Mouse (Mus musculus): ENCODE measurements around the gene Akap10. TPM values are rescaled to one million over a fixed set of nuclear protein-coding genes. Genes with fewer than 3 reads are reported as not detected.

Akap10 gene
- total RNA-seq, 2 experiments from 2014 or later: 35.5 to 40.5 TPM

DNA sequence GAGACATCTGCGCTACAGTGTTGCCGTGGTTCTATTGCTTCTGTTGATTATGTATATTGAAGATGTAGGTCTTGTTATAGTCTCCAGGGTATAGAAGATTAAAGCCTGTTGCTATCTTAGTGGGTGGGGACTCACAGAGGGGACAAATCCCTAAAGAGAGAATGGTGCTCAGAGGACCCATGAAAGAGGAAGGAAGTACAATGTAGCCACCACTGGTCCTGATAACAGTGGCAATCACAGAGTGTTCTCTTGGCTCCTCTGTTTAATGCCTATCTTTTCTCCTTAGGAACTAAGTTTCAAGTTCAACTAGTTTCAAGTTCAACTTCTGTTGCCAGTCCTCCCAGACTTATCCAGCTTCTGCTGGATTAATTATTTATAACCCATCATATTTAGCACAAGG lies 12.9 kb upstream of the Akap10 start:
- intact Hi-C loops (cut with DNase I): no loop called here
- no peak for DNase-seq (ENCODE audit: low spot score in 2 of 2)

DNA sequence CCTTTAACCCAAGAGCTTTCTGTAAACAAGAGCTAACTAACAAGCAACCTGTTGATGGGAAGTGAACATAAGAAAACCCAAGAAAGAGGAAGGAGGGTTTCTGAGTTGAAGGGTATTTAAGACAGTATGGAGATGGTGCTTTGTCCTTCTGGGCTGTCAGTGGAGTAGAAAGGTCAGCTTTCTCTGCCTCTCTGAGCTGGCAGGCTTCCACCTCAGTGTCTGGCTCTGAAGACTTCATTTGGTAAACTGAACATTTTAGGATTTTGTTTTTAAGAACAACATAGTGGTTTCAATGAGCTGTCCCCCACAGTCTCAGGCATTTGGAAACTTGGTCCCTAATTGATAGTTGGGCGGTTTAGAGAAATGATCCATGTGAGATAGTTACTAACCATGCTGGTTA lies 7.7 kb upstream of the Akap10 start:
- DNase-seq (ENCODE audit: low spot score in 2 of 2): no peak
- intact Hi-C loops (cut with DNase I): no loop called here

DNA sequence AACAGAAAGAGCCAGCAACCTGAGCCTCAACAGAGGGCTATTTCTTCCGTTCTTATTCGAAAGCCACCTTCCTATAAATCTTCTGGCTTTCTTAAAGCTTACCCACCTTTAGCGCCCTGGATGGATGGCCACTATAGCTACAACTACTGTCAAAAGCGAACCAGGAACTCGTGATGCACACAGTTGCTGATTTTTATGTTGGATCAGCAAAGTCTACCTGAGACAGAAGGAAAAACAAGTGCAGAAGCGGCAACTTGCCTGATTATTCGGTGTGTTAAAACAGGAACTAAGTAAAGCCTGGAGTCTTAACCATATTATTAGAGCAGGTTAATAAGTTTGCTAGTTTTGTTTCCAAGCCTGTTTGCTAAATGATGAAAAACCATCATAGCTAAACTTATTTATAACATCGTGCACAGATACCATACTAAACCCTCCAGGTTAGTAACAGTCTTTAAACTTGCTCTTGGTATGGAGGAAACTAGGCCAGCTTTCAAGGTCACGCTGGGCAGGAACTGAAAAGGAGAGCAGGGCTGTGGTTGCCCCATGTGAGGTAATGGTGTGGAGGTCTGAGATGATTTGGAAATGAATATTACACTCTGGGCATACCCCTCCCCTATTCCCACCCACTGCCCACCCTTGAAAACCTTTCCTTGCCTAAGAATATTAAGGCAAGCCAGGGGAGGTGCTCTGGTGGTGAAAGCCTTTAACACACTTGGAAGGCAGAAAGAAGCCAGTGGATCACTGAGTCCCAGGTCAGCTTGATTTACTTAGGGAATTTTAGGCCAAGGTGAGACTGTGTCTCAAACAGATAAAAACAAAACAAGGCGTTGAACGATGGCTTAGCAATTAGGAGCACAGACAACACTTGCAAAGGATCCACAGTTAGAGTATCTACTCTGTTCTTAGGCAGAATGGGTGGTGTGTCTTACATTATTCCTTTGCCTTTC lies 861 bp upstream of the Akap10 start:
- no peak for DNase-seq (ENCODE audit: low spot score in 2 of 2)
- intact Hi-C loops (cut with DNase I): loop anchor here (2.0 kb wide), 1 partner anchor 350 kb away; the partner anchor contains the start of genes Ttc19 and Zswim7

DNA sequence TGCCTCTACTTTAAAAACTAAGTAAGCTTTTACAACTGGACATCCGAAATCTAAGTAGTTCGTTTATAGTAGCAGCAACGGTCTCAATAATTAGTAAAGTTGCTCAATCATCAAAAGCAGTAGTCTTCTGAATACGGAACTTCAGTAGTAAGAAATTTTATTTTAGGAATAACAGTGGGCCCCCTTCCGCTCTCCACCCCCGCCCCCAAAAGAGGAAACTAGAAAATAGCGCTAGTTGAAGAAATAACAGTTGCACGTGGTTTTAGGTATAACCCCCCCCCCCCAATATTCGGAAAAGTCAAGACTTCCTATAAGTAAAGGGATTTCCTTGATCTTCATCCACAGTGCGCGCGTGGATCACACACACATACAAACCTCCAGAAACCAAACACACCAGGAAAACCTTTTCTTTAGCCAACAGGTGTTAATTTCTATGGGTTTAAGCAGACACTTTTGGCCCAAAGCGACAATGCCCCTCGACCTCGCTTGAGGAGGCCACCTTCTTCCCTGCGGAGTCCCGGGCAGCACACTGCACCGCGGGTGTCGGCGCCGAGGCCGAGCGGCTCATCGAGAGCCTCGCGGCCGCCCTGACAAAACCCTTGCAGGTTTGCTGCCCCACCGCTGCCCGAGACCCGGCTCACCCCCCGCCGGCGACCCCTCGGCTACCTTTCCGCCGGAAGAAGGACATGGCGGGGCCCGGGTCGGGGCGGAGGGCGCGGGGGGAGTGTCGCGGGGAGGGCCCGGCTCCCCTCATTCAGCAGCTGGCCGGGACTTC lies 542 bp downstream of the Akap10 start:
- no peak for DNase-seq (ENCODE audit: low spot score in 2 of 2)

DNA sequence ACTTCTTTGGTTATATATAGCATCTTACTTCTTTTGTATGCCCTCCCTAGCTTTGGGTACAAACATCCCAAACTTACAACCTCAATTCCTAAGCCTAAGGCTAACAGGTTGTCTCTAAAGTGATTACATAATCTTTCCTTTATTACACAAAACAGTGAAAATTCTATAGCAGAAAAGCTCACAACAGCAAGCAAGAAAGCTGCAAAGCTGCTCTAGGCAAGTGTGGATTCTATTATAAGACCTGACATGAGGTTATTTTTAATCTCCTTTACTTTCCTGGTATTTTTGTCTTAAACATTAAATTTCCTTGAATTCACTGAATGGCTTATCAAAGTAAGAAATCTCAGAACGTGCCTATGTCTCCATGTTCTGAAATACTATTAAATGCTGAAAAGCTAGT lies 6.7 kb downstream of the Akap10 start:
- intact Hi-C loops (cut with DNase I): no loop called here
- no peak for DNase-seq (ENCODE audit: low spot score in 2 of 2)

More for the DNA sequence above, 542 bp downstream of the Akap10 start:
- intact Hi-C loops (cut with DNase I): loop anchor here (2.0 kb wide), 1 partner anchor 351 kb away; the partner anchor contains the start of genes Ttc19 and Zswim7

DNA sequence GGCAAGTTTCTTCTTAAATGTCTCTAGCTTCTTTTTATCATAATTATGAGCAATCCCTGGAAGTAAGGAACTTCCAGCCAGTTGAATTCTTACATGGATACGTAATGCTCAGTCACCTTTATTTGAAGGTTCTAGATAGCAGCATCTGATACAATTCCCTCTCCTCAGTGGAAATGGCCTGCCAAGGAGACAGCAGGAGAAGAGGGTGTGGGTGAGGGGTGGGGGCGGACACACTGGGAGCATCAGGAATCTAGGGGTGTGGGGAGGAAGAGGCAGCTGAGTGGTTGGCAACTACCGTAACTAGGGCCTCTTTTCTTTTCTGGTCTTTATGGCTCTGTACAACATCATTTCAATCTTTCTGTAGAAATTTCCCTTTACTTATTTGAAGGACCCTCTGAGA lies 10.3 kb downstream of the Akap10 start:
- intact Hi-C loops (cut with DNase I): no loop called here

DNA sequence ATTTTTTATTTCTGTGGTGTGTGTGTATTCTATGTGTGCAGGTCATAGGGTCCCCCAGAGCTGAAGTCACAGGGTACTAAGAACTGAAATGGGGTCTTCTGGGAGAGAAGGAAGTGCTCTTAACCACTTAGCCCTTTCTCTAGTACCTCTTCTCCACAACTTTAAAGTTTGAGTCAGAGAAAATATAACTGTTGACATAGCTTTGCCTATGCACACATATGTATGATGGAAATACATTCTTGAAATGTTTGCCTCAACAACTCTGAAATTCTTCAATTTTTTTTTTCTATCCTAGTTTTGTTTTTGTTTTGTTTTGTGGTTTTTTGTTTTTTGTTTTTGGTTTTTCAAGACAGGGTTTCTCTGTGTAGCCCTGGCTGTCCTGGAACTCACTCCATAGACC lies 21.7 kb downstream of the Akap10 start:
- DNase-seq (ENCODE audit: low spot score in 2 of 2): no peak

More for the DNA sequence above, 10.3 kb downstream of the Akap10 start:
- no peak for DNase-seq (ENCODE audit: low spot score in 2 of 2)

DNA sequence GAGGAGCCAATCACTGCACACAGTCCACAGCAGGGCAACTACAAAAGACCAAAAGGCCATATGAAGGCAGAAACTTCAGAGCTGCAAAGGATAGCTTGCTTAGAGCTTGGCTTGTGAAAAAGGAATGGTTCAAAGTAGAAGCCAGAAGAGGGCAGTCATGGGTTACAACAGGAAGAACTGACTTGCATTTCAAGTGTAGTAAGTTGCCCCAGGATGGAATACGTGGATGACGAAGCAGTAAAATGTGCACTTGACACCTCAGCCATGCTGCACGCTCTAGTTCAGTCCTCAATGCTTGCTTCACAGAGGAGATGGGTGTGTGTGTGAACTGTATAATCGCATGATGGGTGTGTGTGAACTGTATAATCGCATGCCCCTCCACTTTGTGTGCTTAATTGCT lies 47.9 kb downstream of the Akap10 start:
- intact Hi-C loops (cut with DNase I): no loop called here
- DNase-seq (ENCODE audit: low spot score in 2 of 2): no peak

More for the DNA sequence above, 21.7 kb downstream of the Akap10 start:
- intact Hi-C loops (cut with DNase I): no loop called here

DNA sequence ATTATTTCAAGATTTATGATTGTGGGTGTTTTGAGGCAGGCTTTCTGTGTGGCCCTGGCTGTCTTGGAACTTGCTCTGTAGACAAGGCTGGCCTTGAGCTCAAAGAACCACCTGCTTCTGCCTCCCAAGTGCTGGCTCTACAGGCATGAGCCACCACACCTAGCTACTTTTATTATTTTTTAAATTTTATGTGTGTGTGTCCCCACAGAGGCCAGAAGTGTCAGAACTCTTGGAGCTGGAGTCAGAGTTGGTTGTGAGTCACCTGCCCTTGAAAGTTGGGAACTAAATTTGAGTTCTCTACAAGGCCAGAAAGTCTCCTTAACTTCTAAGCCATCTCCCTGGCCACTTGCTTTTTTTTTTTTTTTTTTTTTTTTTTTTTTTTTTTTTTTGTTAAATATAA lies 50.1 kb downstream of the Akap10 start:
- no peak for DNase-seq (ENCODE audit: low spot score in 2 of 2)

DNA sequence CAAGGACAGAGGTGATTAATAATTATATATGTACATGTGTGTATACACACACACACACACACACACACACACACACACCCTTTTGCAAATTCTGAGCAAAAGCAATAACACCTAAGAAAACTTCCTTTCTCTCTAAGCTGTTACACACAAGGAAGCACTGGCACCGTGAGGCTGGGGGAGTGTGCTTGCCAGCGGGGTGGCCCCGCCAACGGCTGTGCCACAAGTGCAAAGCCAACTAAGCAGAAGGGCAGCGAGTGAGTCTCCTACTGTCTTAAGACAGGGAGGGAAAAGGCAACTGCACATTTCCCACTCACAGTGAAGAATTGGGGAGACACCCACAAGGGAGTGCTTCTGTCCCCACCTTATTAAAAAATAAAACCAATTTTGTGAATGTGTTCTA lies 58.2 kb downstream of the Akap10 start:
- DNase-seq (ENCODE audit: low spot score in 2 of 2): no peak
- intact Hi-C loops (cut with DNase I): no loop called here

More for the DNA sequence above, 50.1 kb downstream of the Akap10 start:
- intact Hi-C loops (cut with DNase I): no loop called here

DNA sequence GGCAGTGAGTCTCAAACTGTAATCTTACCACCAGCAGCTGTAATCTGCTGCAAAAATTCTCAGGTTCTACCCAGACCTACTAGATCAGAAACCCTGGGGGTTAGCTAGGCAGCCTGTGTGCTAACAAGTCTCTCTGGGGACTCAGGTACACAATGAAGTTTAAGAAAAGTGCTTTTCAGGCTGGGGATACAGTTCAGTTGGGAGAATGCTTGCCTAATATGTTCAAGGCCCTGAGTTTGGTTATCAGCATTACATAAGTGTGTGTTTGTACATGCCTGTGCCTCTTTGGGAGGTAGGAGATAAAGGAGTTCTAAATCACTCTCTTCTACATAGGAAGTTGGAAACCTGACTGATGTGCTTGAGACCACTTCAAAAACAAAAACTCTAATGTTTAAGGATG lies 63.2 kb downstream of the Akap10 start:
- intact Hi-C loops (cut with DNase I): no loop called here
- DNase-seq (ENCODE audit: low spot score in 2 of 2): no peak

DNA sequence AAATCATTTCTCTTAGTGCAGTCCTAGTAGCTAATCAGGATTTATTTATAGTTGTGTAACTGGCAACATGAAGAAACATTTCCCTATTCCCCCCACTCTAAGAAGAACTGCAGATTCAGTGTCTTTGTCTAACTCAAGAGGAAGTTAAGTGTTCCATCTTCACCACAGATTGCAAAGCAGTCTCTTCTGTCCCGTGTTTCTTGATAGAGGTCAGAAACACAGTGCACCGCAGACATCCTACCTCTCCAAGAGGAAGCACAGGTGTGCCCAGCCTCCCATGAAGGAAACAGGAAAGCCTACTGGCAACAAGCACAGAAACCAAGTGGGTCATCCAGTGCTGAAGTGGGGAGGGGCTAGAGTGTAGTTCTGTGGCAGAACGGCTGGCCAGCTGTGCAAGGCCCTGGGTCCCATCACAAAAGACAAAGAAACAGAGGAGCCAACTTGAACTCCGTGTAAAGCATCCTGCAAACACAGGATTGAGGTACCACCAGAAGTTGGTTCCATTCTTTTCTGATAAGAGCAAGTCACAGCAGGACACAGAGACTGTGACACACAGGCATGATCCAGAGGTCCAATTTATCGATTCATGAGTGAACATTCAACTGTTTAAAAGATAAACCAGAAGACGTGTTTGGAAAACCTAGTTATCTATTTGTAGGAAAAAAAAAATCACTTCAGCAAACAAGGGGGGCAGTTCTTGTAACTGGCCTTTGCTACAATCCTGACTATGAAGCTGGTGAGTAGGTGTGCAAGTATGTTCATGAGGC lies 68.1 kb downstream of the Akap10 start:
- DNase-seq (ENCODE audit: low spot score in 2 of 2): no peak
- intact Hi-C loops (cut with DNase I): no loop called here

DNA sequence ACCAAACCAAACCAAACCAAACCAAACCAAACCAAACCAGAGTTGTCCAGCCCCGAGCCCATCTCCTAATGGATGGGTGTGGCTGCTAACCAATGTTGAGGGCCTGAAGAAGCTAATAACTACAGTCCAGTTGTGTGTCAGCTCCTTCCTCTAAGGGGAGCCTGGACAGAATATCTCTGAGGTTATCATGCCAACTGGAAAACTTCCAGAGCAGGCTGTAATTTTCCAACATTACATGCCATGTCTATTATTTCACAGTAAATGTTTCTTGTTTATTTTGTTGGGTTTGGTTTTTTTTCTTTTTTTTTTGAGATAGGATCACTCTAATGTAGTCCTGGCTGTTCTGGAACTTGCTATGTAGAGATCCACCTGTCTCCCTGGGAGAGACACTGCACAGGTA lies 70.7 kb downstream of the Akap10 start:
- no peak for DNase-seq (ENCODE audit: low spot score in 2 of 2)
- intact Hi-C loops (cut with DNase I): no loop called here

DNA sequence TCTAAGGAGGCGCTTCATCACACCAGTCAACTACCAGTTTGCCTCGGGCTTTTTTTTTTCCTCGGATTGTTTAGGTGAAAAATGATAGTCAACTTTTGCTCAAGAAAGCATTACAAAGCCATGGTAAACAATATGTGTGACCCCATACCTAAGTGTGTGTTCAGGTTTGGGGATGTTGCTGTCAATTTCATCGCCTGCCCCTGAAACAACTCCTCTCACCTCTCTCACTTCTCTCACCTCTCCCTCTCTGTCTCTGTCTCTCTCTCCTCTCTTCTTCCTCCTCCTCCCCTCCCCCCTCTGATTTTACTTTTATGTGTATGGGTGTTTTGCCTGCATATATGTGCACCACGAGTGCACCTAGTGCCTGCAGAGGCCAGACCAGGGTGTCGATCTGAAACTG lies 74.5 kb downstream of the Akap10 start:
- intact Hi-C loops (cut with DNase I): no loop called here
- no peak for DNase-seq (ENCODE audit: low spot score in 2 of 2)

DNA sequence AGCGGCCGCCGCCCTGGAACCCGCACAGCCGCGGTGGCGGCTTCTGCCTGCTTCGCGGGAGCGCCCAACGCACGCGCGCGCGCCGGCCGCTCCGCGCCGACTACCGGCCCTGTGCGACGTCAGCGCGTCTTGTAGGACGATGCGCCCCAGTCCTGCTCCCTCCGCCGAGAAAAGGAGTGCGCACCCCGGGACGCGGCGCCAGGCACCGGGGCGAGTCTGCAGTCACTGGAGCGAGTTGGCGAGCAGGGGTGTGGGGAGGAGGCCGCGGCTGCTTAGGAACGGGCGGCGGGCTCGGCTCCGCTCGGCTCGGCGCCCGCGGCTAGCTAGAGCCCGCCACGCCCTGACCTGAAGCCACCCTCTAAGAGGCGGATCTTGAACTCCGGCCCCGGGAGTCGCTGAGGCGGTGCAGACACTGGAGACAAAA lies 75.1 kb downstream of the Akap10 start, which contains the start of gene Ulk2:
Gene Ulk2 (minus strand): TSS at position 86 of the 424 bp plus-strand sequence.
- intact Hi-C loops (cut with DNase I): no loop called here

DNA sequence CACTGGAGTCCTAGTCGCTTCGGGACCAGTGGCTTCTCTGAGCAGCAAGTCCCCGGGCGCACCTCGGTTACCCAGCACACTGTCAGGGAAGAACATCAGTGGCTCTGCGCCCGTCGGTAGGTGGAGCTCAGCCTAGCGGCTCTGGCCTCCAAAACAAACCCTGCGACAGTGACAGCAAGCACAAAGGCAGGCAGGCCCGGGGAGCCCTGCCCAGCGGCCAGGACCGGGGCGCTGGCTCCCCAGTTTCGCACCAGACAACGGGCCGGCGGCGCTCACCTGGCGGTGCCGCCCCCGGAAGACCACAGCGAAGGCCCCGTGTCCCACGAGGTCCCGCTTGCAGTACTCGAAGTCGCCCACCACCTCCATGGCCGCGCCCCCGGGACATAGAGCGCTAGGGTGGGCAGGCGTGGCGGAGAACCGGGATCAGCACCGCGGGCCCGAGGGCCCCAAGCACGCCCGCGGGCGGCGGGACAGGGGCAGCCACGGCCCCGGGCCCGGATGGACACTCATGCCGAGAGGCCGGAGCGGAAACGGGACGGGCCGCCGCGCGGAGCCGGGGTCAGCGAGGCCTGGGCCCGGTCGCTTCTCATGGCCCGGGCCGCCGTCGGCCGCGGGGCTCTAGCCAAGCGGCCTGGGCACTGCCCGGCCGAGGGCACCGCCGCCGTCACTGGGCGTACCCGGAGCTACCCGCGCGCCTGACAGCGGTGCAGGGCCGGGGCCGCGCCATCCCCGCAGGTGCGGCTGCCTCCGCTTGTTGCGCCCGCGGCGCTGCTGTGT lies 75.7 kb downstream of the Akap10 start:
- intact Hi-C loops (cut with DNase I): no loop called here
- peak; percentile 84 to 89 for DNase-seq (ENCODE audit: low spot score in 2 of 2)

More for the DNA sequence above, 75.1 kb downstream of the Akap10 start, which contains the start of gene Ulk2:
- peak; percentile 93 for DNase-seq (ENCODE audit: low spot score in 2 of 2)

DNA sequence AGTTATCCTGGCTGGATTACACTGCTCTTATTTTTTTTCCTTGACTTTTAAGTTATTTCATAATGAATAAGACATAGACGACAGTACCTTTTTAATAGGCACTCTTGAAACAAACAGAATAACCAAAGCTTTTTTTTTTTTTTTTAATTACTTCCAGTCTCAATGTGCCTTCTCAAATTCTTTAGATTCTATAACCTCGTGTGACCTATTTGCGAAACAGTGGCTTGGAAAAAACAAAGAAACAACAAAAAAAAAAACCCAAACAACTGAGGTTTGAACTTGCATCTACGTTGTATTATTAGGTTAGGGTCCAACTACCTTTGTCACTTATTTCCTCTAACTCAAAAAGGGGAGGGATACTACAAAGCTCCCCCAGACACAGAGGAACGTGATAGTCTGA lies 76.4 kb downstream of the Akap10 start:
- intact Hi-C loops (cut with DNase I): no loop called here

DNA sequence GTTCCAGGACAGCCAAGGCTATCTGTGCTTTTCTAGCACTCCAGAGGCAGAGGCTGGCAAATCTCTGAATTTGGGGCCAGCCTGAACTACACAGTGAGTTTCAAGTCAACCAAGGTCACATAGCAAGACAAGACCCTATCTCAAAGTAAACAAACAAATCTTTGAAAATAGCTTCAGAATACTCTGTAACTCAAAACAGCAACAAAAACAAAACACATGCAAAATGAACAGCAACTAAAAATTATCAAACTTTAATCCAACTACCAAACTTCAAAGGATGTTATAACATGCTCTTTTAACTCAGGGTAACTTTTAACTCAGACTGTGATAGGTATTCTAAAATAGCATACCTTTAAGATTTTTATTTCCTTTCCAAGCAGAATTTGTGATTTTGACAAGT lies 77.1 kb downstream of the Akap10 start:
- no peak for DNase-seq (ENCODE audit: low spot score in 2 of 2)
- intact Hi-C loops (cut with DNase I): no loop called here

More for the DNA sequence above, 76.4 kb downstream of the Akap10 start:
- no peak for DNase-seq (ENCODE audit: low spot score in 2 of 2)

DNA sequence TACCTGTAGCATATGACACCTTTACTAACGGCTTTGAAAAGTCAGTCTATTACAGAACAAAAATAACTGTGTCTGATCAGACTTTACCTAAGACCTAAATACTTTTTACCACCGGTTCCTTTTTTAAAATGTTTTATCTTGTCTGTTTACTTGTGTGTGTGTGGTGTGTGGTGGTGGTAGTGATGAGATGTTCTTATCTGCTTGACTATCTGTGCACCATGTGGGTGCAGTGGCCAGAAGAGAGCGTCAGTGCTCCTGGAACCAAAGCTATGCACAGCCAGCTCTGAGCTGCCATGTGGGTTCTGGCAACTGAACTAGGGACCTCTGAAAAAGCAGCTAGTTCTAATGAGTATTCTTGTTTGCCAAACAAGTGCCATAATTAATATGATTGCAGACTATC lies 78.9 kb downstream of the Akap10 start:
- intact Hi-C loops (cut with DNase I): no loop called here
- no peak for DNase-seq (ENCODE audit: low spot score in 2 of 2)

Data from left cerebral cortex, postnatal 36 days (tissue).